Mouse (Mus musculus) spleen, postnatal 10 days (tissue): ENCODE data around the gene Gjd3.
A peak's percentile ranks its signal among the peaks of the same experiment; 100 is the strongest.

ENCODE experiments used
- DNase-seq, 2 experiments: peaks; one replicate each; pipeline ENCODE4 v3.0.0; 2021 to 2022; ENCODE audit warnings: low spot score in 2 of 2

Gene Gjd3

DNA sequence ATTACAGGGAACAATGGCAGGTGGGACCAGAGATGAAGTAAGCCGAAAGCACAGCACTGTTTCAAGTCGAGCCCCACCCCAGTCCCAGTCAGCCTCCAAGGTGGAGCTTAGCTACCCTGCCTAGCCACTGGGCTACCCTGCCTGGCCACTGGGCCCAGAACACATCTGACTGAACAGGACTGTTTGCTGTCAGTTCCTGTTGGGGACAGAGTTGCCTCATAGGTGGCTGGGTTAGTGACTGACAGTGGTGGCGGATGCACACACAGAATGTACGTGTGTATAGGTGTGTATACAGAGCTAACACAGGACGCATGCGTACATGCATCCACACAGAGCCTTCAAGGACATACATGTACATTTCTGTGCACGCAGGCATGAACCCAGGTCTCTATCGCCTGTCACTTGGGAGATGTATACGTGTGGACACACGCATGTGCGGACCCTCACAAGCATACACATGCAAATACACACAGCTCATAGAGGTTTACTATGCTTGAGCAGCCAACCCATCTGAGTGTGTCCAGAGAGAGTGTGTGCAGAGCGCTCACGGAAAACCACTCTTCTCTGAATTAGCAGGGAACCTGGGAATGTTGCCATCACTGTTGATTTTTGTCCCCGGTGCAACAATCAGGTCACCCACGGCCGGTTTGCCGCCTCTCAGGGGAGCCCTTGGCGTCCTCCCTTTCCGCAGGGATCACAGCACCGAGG lies 1.4 kb downstream of the Gjd3 start:
- no peak for DNase-seq

DNA sequence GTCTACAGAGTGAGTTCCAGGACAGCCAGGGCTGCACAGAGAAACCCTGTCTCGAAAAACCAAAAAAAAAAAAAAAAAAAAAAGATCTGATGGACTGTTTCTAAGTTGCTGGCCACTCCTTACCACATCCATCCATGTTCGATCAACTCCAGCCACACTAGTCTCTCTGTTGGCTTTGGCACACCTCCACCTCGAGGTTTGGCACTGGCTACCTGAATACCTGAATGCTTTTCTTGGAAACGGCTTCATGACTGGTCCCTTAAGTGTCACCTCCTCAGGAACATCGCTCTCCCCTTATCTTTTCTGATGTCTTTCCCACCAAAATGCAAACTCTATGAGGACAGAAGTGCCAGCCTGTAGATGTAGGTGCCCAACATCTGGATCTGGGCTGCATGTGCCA lies 3.5 kb downstream of the Gjd3 start:
- no peak for DNase-seq

DNA sequence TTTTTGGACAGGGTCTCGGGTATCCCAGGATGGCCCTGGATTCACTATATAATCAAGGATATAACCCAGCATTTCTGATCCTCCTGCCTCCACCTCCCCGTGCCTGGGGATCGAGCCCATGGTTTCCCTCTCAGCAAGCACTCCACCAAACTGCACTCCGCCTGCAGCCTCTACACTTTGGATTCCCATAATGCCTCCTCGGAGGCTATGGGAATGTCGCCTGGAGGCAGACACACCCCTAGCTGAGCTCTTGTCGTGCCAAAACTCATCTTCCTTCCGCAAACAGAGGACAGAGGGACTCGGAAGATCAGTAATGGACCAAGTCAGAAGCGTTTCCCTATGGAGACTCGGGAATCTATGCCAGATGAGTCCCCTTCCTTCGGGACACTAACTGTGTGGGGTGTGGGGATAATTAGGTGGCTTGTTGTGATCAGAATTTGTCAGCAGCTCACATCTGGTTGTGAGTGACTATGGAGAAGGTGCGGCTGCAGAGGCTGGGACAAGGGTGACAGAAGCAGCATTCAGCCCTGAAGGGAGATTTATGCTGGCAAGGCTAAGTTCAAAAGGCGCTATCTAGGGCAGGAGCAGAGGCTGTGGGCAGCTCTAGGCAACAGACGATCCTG lies 4.2 kb downstream of the Gjd3 start:
- DNase-seq, result no peak

DNA sequence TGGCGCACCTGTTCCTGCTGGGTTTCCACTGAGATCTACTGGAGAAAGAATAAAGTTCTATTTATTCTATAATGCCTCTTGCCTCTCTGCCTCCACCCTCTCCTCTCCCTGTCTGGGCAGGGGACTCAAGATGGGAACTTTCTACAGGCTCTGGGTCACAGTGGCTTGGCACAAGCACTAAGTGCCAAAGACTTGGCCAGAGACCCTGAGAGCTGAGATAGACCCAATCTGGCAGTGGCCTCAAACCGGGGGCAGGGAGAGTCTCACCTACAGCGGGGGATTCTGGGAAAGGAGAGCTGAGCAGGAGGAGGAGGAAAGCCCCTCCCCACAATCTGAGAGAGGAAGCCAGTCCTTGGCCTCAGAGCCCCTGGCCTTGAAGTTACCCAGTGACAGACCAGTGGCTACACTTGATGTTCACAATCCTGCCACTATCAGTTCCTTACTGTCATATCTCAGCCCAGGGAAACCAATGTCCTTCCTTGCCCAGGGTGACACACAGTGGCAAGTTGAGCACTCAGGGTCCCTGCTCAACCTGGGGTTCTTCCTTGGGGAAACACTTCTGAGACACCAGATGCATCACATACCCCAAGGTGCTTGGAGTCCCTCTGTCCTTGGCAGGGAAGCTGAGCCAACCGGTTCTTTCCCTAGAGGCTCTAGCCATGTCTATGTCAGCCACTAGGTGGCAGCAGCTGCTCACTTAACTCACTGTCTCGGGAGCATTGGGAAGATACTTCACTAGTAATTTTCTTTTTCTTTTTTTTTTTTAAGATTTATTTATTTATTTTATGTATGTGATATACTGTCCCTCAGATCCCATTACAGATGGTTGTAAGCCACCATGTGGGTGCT lies 7.7 kb downstream of the Gjd3 start:
- peak; percentile 68 to 82 for DNase-seq

DNA sequence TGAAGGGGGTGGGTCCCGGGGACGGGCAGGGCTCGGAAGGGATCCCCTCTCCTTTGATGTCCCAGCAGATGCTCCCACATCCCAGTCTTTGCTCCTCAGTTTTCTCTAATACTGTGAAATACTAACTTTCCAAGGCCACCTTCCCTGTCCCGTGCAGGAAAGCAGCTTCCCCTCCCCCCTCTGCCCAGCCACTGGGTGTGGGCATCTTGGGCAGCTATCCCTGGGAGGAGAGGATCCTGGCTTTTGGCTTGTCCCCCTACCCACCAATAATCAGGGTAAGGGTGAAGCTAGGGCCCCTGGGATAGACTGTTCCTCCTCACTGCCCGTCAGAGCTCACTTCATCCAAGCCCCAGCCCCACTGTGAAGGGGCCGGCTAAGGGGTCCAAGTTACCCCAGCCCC lies 8.6 kb downstream of the Gjd3 start:
- DNase-seq, result no peak

DNA sequence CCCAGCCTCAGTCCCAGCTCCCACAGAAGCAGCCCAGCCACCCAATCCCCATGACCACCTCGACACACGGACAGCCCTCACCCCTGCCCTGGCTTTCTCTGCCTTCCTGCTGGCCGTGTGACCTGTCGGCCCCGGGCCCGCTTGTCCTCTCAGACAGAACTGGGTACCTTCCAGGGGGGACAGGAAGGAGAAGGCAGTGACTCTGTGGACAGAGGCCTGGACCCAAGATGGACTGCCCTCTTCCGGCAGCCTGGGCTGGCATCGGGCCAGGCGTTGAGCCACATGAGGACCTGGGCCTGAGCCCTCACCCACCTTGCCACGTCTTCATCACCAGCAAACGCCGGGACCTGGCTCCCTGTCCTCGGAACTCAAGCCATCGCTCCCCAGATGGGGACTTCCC lies 9.2 kb downstream of the Gjd3 start:
- DNase-seq, result no peak

DNA sequence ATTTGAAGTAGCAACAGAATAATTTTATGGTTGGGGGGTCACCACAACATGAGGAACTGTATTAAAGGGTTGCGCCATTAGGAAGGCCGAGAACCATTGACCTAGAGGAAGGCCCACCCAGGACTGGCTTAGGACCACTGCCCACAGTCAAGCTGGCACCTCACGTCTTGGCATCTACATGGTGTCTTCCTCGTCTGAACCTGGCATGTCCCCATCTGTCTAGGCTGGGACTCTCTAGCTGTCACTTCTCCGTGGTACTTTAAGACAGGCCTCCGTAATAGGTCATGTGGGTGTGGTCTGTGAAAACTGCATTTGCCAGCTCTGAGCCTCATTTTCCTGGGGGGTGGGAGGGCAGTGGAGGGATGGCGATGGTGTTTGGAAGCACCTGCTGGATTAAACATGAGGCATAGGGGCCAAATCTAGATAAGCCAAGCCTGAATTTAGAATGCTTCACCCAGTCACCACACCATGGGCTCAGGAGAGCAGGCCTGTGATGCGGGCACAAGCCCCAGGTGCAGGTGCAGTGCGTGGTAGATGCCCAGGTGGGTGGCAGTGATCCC lies 9.9 kb downstream of the Gjd3 start:
- DNase-seq, result no peak

DNA sequence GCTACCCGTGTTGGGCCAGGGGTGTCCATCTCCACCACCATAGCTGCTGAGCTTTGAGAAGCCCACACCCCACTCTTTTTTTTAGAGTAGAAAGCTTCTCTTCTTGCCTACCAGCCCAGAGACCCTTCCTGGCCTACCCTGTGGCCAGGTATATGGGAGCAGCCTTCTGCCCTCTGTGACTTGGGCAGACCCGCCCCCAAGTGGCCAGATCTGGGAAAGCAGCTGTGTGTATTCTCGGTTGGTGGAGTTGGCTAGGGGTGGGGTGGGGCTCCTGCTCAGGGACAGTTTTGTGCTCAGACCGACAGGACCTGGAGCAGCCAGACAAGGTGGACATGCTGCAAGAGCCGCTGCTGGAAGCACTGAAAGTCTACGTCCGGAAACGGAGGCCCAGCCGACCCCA lies 10.6 kb downstream of the Gjd3 start:
- peak; percentile 78 to 90 for DNase-seq

DNA sequence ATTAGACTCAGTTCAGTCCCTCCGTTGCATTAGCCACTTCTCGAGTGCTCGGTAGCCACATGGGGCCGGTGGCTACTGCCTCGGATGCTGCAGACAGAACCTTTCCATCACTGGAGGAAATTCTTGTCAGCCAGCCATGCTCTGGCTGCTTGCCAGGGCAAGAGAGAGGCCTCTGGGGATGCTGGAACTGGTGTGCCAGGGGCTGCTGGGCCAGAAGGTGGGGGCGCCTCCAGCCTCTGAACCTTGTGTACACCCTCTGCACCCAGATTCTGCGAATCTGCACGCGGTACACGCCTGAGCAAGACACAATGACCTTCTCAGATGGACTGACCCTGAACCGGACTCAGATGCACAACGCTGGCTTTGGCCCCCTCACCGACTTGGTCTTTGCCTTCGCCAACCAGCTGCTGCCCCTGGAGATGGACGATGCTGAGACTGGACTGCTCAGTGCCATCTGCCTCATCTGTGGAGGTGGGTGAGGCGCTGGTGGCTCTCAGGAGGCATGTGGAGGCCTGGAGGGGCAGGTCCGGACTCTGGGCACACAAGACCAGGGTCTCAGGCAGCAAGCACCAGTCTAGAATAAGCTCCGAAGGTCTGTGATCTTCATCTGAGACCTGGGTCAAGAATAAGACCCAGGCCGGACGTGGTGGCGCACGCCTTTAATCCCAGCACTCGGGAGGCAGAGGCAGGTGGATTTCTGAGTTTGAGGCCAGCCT lies 11.3 kb downstream of the Gjd3 start:
- DNase-seq, result no peak

DNA sequence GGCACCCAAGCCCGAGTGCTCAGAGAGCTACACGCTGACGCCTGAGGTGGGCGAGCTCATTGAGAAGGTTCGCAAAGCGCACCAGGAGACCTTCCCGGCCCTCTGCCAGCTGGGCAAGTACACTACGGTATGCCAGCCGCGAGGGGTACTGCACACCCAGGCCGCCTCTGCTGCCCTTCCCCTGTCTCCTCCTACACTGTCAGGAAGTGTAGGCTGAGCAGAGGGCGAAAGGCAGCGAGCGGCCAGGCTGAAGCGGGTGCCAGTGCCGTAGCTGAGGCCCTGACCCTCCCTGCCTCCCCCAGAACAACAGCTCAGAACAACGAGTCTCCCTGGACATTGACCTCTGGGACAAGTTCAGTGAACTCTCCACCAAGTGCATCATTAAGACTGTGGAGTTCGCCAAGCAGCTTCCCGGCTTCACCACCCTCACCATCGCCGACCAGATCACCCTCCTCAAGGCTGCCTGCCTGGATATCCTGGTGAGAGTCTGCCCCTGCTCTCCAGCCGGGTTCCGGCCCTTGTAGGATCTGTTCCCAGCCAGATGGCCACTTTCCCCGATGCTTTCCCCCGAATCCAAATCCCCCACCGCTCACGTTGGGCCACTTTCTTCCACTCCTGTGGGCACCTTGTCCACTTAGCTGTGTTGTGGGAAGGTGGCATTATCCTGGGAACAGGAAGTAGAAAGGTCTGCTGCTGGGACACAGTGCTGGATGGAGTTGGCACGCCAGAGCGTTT lies 12.5 kb downstream of the Gjd3 start:
- no peak for DNase-seq

DNA sequence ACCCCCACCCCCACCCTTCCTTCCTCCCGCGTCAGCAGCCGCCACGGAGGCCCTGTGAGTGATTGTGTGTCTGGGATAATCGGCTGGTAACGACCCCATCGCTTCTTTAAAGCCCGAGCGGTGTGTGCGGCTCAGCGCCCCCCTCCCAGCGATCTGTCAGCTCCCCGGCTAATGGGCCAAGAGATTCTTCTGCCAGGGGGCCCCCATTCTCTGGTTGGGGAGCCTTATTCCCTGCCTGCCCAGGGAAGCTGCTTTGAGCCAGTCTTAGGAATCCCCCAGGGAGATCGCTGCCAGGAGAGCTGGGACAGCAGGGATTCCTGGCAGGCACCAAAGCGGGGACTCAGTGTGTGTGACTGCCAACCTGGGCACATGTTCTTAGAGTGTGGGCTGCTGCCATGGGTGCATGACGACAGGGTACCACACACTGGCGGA lies 13.3 kb downstream of the Gjd3 start:
- DNase-seq, result no peak

DNA sequence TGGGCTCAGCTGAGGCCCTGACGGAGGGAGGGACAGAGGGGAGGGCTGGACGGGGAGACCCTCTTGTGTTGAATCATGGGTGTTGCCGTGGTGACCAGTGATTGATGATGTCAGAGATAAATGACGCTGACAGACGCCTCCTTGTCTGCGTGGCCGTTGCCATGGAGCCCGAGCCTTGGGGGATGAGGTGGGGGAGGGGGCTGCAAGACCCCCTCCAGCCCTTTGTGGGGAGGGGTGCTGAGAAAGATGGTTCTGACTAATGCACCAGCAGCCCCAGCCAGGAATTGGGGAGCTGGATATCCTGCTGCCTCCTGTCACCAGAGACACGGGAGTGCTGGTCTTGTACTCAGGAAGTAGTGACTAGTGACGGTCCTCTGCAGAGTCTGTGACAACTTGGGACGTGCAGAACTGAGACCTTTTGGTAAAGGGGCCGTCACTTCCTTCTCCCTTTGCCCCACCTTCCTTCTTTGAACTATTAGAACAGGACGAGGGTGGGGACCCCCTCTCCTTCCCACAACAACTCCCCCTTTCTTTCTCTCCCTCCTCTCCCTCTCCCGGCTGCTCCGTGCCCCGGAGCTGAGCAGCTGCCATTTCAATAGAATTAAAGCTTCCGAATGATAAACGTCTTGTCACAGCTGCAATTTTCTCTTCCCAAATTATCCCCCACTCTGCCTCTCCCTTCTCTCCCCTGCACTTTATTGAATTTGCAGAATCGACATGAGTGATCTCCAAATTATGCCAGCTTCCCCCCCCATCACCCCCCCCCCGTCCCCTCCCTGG lies 13.9 kb downstream of the Gjd3 start:
- no peak for DNase-seq

DNA sequence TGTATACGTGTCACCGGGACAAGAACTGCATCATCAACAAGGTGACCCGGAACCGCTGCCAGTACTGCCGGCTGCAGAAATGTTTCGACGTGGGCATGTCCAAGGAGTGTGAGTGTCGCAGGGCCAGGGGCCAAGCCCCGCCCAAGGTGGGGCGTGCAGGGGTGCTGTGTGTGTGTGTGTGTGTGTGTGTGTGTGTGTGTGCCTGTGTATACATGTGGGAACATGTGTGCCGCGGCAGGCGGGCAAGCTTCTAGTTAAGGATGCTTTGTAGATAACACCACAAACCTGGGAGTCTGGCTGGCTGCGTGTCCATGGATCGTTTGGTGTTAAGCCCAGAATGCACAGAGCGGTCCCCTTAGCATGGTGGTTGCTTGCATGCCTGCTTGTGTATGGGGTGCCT lies 14.7 kb downstream of the Gjd3 start:
- peak in 1 of 2 experiments; percentile 13 for DNase-seq

DNA sequence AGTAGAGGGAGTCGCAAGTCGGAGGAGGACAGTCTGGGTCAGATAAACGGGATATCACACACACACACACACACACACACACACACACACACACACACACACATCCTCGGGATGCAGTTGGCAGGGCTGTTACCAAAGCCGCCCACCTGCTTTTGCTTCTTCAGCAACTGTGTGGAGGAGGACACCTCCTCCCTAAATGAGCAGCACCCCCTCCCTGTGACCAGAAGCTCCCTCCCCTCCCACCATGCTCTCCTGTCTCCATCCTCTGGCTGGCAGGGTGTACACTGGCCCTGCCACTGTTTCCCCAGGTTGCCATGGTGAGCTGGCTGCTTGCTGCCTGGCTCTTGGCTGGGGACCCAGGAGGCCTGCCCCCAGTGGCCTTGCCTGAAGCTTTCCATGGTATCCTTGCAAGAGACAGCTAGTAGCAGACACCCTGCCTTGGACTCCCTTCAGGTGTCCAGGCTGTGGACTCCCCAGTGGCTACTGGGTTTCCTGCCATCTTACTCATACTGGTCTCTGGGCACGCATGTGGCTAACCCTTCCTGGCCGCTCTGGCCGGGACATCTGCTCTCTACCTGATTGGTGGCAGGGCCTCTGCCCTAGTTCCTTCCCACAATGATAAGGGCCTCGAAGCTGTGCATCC lies 16.2 kb downstream of the Gjd3 start:
- peak in 1 of 2 experiments; percentile 32 for DNase-seq

DNA sequence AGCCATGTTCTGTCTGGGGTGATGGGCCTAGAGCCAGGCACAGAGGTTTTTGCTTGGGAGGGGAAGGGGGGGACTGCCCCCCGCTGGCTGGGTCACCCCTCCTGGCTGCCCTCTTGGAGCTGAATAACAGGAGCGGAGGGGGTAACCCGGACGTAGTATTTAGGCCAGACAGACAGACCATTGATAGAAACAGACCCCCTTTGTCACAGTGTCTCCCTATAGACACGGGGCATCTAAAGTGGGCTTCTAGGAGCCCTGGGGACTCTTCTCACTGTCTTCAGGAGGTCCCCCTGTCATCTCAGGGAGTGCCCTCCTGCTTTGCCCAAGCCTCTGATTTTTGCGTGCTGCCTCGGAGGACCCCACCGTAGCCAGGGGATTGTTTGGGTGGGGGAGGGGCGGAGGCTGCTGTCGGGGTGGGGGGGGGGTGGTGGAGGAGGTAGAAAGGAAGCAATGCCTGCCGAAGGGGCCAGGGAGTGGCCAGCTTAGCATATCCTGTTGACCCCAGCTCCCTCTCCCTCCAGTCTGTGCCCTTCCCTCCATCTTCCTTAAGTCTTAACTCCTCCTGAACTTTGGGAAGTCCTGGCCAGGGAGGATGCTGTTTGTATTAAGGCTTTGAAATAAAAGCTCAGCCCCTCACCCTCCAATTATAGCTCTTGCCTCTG lies 17.3 kb downstream of the Gjd3 start:
- DNase-seq, result peak in 1 of 2 experiments; percentile 12

DNA sequence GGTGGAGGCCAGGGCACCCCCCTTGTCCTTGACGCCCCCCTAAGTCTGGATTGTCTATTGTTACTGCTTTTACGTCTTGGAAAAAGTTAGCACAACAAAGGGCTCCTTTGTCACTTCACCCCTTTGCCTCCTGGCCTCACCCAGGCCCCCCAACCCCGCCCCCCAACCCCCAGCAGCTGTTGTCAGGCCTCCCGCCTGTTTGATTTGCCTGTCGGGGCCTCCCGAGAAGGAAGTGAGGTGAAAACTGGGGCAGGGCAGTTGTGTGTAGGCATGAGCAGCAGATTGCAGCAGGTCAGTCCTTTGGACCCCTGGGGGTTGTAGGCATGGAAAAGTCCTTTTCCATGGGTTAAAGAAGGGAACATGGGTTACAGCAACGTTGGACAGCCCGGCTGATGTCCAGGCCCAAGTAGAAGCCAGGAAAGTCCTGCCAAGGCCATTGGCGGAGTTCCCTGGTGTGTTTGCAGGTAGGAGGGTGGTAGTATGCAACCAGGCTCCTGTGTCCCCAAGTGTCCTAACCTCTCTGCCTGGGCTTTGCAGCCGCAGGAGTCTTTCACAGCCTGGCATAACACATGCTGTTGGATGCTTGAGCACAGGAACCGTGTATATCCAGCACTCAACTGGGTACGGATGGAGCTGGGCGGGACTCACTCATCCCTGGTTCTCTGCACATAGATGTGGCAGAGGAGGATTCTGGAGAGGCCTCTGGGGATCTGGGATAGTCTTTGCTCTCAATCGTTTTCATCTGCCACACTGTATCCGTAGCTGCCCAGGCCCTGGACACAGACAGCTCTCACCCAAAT lies 18.0 kb downstream of the Gjd3 start:
- peak in 1 of 2 experiments; percentile 25 for DNase-seq

DNA sequence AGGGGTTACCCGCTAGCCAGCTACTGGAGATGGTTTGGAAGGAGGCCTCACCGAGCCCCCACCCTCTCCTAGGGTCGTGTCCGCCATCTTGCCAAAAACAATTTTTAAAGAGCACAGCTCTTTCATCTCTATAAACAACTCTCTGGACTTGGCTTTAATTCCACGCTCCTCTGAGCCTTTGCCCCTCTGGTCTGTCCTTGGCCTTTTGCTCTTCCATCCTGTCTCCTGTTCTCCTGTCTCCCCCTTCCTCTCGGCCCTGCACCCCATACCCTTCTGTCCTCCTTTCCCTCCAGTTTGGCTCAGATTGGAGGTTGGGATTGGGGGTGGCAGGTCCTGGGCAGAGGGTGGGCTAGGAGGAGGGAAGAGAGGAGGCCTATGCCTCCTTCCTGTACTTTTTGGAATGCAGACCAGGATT lies 18.6 kb downstream of the Gjd3 start:
- peak in 1 of 2 experiments; percentile 13 for DNase-seq
